Mouse (Mus musculus): ENCODE data around the gene Phc3. TPM values are rescaled to one million over a fixed set of nuclear protein-coding genes. Genes with fewer than 3 reads are reported as not detected.

Gene Phc3
- polyA plus RNA-seq, 1 experiment = 4.8 TPM

GRCm38 (mm10) chr3:30868625-30869024 lies 100.6 kb downstream of the Phc3 start:
- Histone ChIP-seq H3K4me2 (ENCODE audit: low read depth) (no peak overlapping the region), H3K4me3 (no peak overlapping the region), H3K79me2 (ENCODE audit: control insufficient read depth, insufficient read depth) (no peaks in the 10 kb centered on the region), H3ac (ENCODE audit: control insufficient read depth, insufficient read length) (no peak overlapping the region), H3K36me3 (ENCODE audit: control insufficient read depth, insufficient read depth) (no peaks in the 10 kb centered on the region), H3K27me3 (ENCODE audit: control insufficient read depth, insufficient read depth, insufficient read length) (no peaks in the 10 kb centered on the region)
- TF ChIP-seq POLR2AphosphoS2 (IDR thresholded peaks at IDR 0.05; ENCODE audit: insufficient read length, low read depth) (no peak), MYOG (IDR thresholded peaks at IDR 0.05; ENCODE audit: control insufficient read depth in 1 of 3, insufficient read depth in 1 of 3, insufficient read length in 2 of 3, low read depth in 2 of 3) (no peak), MYOD1 (IDR thresholded peaks at IDR 0.05; ENCODE audit: control insufficient read depth in 1 of 3, insufficient read length in 2 of 3, low read depth in 2 of 3) (no peak), SRF (IDR thresholded peaks at IDR 0.05; ENCODE audit: control insufficient read depth, insufficient read length, low read depth) (no peak), TCF3 (IDR thresholded peaks at IDR 0.05; ENCODE audit: insufficient read length, low read depth) (no peak), TCF12 (IDR thresholded peaks at IDR 0.05; ENCODE audit: insufficient read depth, poor library complexity, severe bottlenecking) (no peak), MAX (IDR thresholded peaks at IDR 0.05; ENCODE audit: low read depth) (no peak), POLR2A (IDR thresholded peaks at IDR 0.05; ENCODE audit: insufficient read length, low read depth) (no peak), USF1 (IDR thresholded peaks at IDR 0.05; ENCODE audit: low read depth) (no peak), REST (IDR thresholded peaks at IDR 0.05; ENCODE audit: insufficient read depth, insufficient read length) (no peak), CEBPB (IDR thresholded peaks at IDR 0.05; ENCODE audit: insufficient read depth, poor library complexity, severe bottlenecking) (no peak), E2F4 (IDR thresholded peaks at IDR 0.05; ENCODE audit: insufficient read depth) (no peak)

DNA sequence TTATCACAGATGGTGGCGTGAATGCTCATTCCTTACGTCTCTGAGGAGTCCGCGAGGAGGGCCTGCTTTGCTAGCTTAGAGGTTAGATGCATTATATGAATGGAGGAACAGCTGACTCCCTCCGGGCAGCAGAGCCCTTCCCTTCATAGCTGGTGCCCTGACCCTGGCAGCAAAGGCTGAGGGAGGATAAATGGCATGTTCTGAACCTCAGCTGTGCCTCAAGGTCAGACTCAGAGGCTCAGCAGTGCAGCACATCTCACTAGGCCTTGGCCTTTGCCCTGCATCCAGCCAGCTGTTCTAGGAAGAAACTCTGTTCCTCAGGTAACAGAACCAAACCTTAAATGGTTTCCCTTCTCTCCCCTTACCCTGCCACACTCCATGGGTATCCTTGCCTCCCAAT lies 101.0 kb downstream of the Phc3 start:
- Histone ChIP-seq H3K4me3 (no peak overlapping the region), H3K27me3 (ENCODE audit: control insufficient read depth, insufficient read depth, insufficient read length) (no peaks in the 10 kb centered on the region), H3K4me2 (ENCODE audit: low read depth) (no peak overlapping the region), H3K79me2 (ENCODE audit: control insufficient read depth, insufficient read depth) (no peaks in the 10 kb centered on the region), H3ac (ENCODE audit: control insufficient read depth, insufficient read length) (no peak overlapping the region), H3K36me3 (ENCODE audit: control insufficient read depth, insufficient read depth) (no peaks in the 10 kb centered on the region)
- no peak for TF ChIP-seq CEBPB (IDR thresholded peaks at IDR 0.05; ENCODE audit: insufficient read depth, poor library complexity, severe bottlenecking)
- no peak for TF ChIP-seq MAX (IDR thresholded peaks at IDR 0.05; ENCODE audit: low read depth)
- no peak for TF ChIP-seq POLR2A (IDR thresholded peaks at IDR 0.05; ENCODE audit: insufficient read length, low read depth)
- TF ChIP-seq TCF12 (IDR thresholded peaks at IDR 0.05; ENCODE audit: insufficient read depth, poor library complexity, severe bottlenecking) = no peak
- no peak for TF ChIP-seq SRF (IDR thresholded peaks at IDR 0.05; ENCODE audit: control insufficient read depth, insufficient read length, low read depth)
- TF ChIP-seq MYOG (IDR thresholded peaks at IDR 0.05; ENCODE audit: control insufficient read depth in 1 of 3, insufficient read depth in 1 of 3, insufficient read length in 2 of 3, low read depth in 2 of 3) = no peak
- no peak for TF ChIP-seq REST (IDR thresholded peaks at IDR 0.05; ENCODE audit: insufficient read depth, insufficient read length)
- TF ChIP-seq E2F4 (IDR thresholded peaks at IDR 0.05; ENCODE audit: insufficient read depth) = no peak
- no peak for TF ChIP-seq POLR2AphosphoS2 (IDR thresholded peaks at IDR 0.05; ENCODE audit: insufficient read length, low read depth)
- no peak for TF ChIP-seq TCF3 (IDR thresholded peaks at IDR 0.05; ENCODE audit: insufficient read length, low read depth)

DNA sequence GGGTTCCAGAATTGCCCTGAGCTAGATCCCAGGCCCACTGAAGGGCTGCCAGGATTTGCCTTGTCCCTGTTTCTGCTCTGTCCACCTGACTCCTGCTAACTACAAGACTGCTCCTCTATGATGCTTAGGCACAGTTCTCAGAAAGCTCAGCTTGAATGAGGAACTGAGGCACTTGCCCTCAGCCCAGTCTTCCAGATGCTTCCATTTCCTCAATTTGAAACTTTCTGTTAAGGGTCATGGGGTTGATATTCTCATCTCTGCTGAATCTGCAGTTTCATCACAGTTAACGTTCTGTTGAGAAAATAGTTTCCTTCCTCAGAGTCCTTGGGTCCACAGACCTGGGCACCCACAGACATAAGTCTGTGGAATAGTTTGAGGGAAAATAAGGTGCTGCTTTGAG lies 104.6 kb downstream of the Phc3 start:
- H3K4me3 ChIP-seq = no peak overlapping the region
- H3ac ChIP-seq (ENCODE audit: control insufficient read depth, insufficient read length) = no peak overlapping the region
- H3K79me2 ChIP-seq (ENCODE audit: control insufficient read depth, insufficient read depth) = no peaks in the 10 kb centered on the region
- no peaks in the 10 kb centered on the region for H3K36me3 ChIP-seq (ENCODE audit: control insufficient read depth, insufficient read depth)
- TF ChIP-seq POLR2A (IDR thresholded peaks at IDR 0.05; ENCODE audit: insufficient read length, low read depth) (no peak), POLR2AphosphoS2 (IDR thresholded peaks at IDR 0.05; ENCODE audit: insufficient read length, low read depth) (no peak), REST (IDR thresholded peaks at IDR 0.05; ENCODE audit: insufficient read depth, insufficient read length) (no peak), MYOD1 (IDR thresholded peaks at IDR 0.05; ENCODE audit: control insufficient read depth in 1 of 3, insufficient read length in 2 of 3, low read depth in 2 of 3) (no peak), MAX (IDR thresholded peaks at IDR 0.05; ENCODE audit: low read depth) (no peak), CEBPB (IDR thresholded peaks at IDR 0.05; ENCODE audit: insufficient read depth, poor library complexity, severe bottlenecking) (no peak), USF1 (IDR thresholded peaks at IDR 0.05; ENCODE audit: low read depth) (no peak), TCF3 (IDR thresholded peaks at IDR 0.05; ENCODE audit: insufficient read length, low read depth) (no peak), E2F4 (IDR thresholded peaks at IDR 0.05; ENCODE audit: insufficient read depth) (no peak), MYOG (IDR thresholded peaks at IDR 0.05; ENCODE audit: control insufficient read depth in 1 of 3, insufficient read depth in 1 of 3, insufficient read length in 2 of 3, low read depth in 2 of 3) (no peak), SRF (IDR thresholded peaks at IDR 0.05; ENCODE audit: control insufficient read depth, insufficient read length, low read depth) (no peak), TCF12 (IDR thresholded peaks at IDR 0.05; ENCODE audit: insufficient read depth, poor library complexity, severe bottlenecking) (no peak)
- H3K27me3 ChIP-seq (ENCODE audit: control insufficient read depth, insufficient read depth, insufficient read length) = no peaks in the 10 kb centered on the region
- no peak overlapping the region for H3K4me2 ChIP-seq (ENCODE audit: low read depth)

GRCm38 (mm10) chr3:30863712-30864435 lies 105.3 kb downstream of the Phc3 start:
- TF ChIP-seq SRF (IDR thresholded peaks at IDR 0.05; ENCODE audit: control insufficient read depth, insufficient read length, low read depth) (no peak), MYOD1 (IDR thresholded peaks at IDR 0.05; ENCODE audit: control insufficient read depth in 1 of 3, insufficient read length in 2 of 3, low read depth in 2 of 3) (no peak), MAX (IDR thresholded peaks at IDR 0.05; ENCODE audit: low read depth) (no peak), TCF12 (IDR thresholded peaks at IDR 0.05; ENCODE audit: insufficient read depth, poor library complexity, severe bottlenecking) (no peak), TCF3 (IDR thresholded peaks at IDR 0.05; ENCODE audit: insufficient read length, low read depth) (no peak), MYOG (IDR thresholded peaks at IDR 0.05; ENCODE audit: control insufficient read depth in 1 of 3, insufficient read depth in 1 of 3, insufficient read length in 2 of 3, low read depth in 2 of 3) (no peak), USF1 (IDR thresholded peaks at IDR 0.05; ENCODE audit: low read depth) (no peak), POLR2A (IDR thresholded peaks at IDR 0.05; ENCODE audit: insufficient read length, low read depth) (no peak), POLR2AphosphoS2 (IDR thresholded peaks at IDR 0.05; ENCODE audit: insufficient read length, low read depth) (no peak), E2F4 (IDR thresholded peaks at IDR 0.05; ENCODE audit: insufficient read depth) (no peak), REST (IDR thresholded peaks at IDR 0.05; ENCODE audit: insufficient read depth, insufficient read length) (no peak)
- Histone ChIP-seq H3ac (ENCODE audit: control insufficient read depth, insufficient read length) (no peak overlapping the region), H3K36me3 (ENCODE audit: control insufficient read depth, insufficient read depth) (no peaks in the 10 kb centered on the region)

More at GRCm38 (mm10) chr3:30863712-30864435, 105.3 kb downstream of the Phc3 start:
- Histone ChIP-seq H3K27me3 (ENCODE audit: control insufficient read depth, insufficient read depth, insufficient read length) (no peaks in the 10 kb centered on the region), H3K4me3 (no peak overlapping the region), H3K4me2 (ENCODE audit: low read depth) (no peak overlapping the region), H3K79me2 (ENCODE audit: control insufficient read depth, insufficient read depth) (no peaks in the 10 kb centered on the region)

Data from myocyte (in vitro differentiated cells).